Mouse (Mus musculus) MEL-GATA-1-ER (cell line): ENCODE measurements around the gene Olfr374.
A peak's percentile ranks its signal among the peaks of the same experiment; 100 is the strongest.
"Not testable (repeated sequence)": the region's sequence is repeated elsewhere in the genome, so short reads cannot be mapped to it uniquely, and the experiment has no call there.

Experiments used
- DNase-seq: peaks from one replicate; pipeline ENCODE4 v3.0.0-alpha.2; 2012; ENCODE audit warnings: low read depth; ENCODE audit errors: extremely low read depth

Gene Olfr374

DNA sequence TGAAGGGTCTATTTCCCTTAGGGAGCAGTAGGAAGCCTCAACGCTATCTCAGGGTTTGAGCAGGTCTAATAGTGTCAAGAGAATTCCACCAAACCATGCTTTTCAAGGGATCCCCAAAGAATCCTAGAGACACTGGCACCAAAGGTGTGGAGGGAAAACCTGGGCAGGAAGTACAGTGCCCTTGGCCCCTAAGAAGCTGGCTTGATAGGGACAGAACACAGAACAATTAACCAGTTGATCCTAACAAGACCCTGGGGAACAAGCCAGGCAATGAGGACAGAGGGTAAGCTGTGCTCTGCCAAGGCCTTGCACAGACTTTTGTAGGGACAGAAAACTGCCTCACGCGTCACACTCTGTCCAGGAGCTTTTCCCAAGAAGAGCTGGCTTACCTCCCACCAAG, at the start of gene Olfr374:
Gene Olfr374, plus strand, starts transcription at position 301 of the 400 bp plus-strand sequence.
- no peak for DNase-seq

DNA sequence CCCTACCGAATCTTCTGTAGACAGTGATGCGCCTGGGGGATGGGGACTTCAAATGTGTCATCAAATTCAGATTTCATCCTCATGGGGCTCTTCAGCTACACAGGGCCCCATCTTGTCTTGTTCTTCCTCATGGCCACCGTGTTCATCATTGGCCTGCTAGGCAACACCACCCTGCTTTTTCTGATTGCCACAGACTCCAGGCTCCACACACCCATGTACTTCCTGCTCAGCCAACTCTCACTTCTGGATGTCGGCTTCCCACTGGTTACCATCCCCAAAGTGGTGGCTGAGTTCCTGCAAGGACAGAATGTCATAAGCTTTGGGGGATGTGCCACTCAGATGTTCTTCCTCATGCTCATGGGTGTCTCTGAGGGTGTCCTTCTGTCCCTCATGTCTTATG, 49.2 kb upstream of the Olfr374 start:
- DNase-seq: not testable (repeated sequence)

DNA sequence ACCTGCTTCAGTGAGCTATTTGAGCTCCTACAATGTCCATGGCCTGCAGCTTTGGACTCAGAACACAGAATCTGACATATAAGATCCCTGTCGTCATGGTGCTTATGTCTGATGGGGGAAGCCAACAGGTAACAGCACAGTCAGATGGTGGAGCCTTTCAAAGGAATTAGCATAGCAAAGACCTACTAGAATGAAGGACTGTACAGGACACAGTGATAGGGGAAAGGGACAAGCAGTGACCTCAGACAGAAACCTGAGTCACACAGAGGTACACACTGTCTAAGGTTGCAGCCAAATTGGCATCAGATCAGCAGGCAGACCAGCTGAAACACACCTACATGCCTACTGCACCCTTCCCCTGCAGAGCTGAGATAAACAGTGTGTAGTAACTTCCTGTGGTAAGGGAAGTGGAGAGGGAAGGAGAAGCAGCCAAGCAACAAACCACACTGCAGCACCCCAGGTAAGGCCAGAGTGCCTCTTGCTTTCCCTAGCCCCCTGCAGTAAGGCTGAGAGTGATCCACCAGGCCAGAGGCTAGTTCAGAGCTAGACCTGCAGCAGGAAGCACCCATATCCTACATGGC, 39.9 kb upstream of the Olfr374 start:
- DNase-seq: not testable (repeated sequence)

DNA sequence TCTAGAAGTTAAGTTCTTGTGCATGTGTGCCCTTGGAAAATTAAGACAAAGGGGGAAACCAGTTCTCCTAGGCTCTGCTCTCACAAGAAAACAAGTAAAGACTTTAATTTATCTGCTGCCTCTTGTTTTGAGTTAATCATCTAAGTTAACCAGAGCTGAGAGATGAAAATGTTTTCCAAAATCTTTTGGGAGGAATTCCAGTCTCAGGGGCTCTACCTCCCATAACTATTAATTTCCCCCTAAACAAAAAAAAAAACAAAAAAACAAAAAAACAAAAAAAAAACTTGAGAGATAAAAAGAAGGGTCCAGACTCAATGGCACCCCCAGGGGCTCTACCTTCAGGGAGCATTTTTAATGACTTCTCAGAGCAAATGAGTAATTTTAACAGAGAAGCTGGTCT, 24.0 kb upstream of the Olfr374 start, which contains the start of gene Olfr373:
Gene Olfr373, plus strand, starts transcription at position 301 of the 400 bp plus-strand sequence.
- DNase-seq: not testable (repeated sequence)

DNA sequence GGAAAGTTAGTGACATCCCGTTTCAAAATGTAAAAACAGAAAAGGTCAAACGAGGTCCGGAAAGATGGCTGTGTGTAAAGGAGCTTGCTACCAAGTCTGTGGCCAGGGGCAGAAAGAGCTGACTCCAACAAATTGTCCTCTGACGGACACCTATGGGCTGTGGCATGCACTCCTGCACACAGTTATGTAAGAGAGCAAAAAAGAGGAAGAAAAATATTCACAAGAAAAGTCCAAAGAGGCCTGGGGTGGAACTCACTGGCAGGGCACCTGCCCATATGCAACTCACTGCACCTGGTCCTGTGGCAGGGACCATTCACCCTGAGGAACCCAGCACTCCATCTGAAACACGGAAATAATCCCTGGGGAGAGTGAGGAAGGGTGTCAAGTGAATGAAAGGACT, 22.1 kb upstream of the Olfr374 start:
- DNase-seq: no peak

DNA sequence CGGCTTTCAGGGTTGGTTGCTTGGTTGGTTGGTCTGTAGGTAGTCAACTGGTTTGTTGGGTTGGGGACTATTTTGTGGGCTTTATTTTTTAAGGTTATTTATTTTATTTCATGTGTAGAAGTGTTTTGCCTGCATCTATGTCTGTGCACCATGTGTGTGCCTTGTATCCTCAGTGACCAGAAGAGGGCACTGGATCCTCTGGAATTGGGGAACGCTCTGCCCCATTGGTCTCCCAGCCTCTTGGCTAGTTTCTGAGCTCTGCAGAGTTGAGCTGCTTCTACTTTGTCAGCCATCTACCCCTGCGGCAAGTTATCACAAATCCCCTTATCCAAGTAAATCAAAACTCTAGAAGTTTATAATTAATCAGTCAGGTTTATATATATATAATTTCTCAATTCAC, 19.2 kb upstream of the Olfr374 start:
- DNase-seq: not testable (repeated sequence)

DNA sequence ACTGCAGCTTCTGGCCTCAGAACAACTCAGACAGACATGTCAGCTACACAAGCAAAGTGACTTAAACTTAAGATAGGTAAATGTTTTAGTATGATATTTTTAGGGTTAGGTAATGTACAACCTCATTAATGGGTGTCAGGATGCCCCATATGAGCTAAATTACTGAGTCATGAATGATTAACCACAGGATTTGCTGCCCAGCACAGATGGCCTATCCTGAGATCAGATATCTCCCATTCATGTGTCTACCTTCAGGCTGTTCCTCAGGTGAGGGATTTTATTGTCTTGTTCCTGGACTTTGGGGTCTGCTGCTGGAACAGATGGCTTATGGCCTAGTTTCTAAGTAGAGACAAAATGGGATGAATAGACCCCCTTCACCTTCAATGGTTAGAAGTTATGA, 10.1 kb upstream of the Olfr374 start:
- DNase-seq: not testable (repeated sequence)

DNA sequence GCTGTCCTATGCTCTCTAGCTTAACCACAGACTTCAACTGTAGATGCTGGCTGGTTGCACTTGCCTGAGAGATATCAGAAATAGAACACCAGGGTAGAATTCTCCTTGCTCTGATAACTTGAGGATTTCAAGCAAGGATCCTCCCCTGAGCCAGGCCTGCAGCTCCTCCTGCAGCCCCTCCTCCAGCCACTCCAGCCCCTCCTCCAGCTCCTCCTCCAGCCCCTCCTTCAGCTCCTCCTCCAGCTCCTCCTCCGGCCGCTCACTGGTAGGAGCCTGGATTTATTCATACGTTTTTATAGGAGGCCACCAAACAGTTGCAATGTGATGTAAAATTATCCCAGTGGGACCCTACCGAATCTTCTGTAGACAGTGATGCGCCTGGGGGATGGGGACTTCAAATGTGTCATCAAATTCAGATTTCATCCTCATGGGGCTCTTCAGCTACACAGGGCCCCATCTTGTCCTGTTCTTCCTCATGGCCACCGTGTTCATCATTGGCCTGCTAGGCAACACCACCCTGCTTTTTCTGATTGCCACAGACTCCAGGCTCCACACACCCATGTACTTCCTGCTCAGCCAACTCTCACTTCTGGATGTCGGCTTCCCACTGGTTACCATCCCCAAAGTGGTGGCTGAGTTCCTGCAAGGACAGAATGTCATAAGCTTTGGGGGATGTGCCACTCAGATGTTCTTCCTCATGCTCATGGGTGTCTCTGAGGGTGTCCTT, 7.3 kb upstream of the Olfr374 start:
- peak; percentile 13 for DNase-seq

DNA sequence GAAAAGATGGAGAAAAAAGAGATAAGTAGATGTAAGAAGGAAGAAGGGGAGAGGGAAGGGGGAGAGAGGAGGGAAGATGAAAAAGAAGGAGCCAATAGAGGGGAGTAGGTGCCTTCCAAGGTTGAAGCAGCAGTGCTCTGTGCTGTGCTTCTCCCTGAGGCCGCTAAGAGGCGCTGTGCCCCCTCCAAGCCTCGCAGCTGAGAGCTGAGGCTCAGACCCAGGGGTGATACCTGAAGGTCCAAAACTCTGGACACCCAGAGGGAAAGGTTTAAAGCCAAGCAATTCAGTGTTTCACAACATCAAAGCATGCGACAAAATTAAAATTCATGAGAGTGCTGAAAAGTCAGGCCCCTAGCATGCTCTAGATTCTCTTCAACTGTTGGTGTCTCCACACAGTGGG, 1.7 kb upstream of the Olfr374 start:
- no peak for DNase-seq

DNA sequence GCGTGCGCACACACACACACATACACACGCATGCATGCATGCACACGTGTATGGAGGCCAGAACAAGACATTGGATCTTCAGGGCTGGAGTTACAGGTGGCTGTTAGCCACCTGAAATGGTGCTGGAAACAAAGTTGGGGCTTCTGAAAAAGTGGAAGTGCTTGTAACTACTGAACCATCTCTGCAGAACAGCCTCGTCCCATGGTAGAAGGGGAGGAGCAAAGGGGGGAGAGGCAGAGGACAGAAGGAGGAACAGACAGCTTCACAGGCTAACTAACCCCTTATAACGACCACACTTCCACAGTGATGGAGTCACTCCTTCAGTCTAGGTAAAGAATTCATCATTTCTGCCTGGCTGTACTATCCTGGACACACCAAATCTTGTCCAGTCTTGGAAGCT, 4.0 kb downstream of the Olfr374 start:
- DNase-seq: peak; percentile 87

DNA sequence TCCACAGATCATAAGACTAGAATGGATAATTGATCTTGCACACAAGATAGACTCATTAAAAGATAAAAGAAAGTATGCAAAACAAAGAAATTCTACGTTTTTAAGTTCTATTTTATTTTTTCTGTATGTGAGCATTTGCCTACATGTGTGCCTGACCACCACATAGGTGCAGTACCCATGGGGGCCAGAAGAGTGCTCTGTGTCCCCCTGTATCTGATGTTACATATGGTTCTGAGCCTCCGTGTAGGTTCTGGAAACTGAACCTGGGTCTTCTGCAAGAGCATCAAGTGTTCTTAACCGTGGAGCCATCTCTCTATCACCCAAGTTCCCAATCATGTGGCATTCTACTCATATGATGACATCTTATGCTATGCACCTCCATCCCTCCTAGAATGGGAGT, 5.6 kb downstream of the Olfr374 start:
- no peak for DNase-seq

DNA sequence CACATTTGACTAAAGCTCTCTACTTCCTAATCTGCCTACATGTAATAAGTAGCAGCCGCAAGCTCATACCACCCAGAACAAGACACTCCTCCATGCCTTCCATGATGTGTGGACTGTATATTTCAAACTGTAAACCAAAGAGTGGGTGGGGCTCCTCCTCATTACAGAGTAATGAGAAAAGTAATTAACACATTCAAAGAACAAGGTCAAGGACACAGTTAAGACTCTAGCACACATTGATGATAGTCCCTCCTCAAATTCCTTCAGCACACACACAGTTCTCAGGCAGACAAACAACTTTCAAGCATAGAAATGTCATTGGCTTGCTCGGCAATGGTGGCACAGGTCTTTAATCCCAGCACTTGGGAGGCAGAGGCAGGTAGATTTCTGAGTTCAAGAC, 8.4 kb downstream of the Olfr374 start:
- DNase-seq: no peak

DNA sequence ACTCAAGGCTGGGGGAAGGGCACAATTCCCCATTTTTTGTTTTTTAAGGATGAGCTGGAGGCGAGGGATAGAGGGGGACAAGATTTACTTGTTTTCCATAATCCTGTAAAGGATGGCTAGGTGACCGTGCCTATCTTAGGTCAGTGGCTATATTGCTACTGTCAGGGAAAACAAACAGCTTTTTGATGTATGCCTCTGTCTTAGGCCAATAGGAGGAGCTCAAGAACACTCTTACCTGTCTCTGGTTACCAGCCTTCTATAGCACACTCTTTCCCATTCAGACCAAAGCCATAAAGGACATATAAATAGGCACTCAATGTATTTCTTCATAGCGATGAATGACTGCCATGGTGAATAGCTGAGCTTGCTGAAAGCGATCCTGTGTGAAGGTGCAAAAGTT, 11.8 kb downstream of the Olfr374 start:
- no peak for DNase-seq

DNA sequence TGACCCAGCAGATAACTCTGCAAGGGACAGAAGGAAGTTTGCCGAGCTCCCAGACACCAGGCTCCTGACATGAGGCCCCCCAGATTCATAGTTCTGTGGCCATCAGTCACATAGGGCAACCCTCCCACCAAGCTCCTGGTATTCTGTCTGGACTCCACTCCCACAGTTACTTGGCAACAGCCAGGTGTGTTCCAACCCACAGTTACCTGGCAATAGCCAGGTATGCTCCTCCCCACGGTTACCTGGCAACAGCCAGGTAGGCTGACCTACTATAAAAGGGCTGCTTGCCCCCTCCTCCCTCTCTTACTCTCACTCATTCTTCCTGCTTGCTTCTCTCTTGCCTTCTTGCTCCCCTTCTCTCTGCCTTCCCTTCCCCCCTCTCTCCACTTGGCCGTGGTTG, 14.6 kb downstream of the Olfr374 start:
- DNase-seq: not testable (repeated sequence)

DNA sequence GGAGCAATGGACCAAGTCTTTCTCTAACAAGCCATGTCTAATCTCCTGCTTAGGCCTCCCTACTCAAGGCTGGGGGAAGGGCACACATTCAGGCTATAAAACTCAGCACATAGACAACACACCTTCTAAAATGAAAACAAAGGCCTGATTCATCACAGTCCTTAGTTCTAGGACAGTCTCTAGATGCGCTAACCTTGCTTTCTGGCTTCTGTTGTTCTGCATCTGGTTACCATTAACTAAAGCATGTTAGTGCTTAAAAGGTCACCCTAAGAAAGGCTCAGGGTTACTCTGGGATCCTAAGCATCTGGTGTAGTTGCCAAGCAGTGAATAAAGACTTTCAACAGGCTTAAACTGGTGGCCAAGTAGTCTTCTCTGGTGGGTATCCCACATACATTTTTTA, 15.2 kb downstream of the Olfr374 start:
- DNase-seq: no peak

DNA sequence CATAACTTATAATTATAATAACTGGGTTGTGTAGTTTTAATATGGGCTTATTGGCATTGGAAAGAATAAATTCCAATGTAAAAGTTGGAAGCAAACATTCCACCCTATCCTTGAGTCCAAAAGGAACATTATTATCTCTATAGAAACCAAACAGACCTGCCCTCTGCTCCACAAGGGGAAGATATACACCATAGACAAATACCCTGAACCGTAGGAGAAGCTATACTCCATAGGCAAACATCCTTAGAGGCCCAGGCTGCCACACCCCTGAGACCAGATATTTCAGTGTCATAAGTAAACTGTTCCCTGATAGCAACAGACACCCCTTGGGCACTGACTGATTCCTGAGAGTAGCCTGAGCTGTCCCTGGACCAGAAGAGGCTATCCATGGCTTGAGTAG, 21.0 kb downstream of the Olfr374 start:
- no peak for DNase-seq

DNA sequence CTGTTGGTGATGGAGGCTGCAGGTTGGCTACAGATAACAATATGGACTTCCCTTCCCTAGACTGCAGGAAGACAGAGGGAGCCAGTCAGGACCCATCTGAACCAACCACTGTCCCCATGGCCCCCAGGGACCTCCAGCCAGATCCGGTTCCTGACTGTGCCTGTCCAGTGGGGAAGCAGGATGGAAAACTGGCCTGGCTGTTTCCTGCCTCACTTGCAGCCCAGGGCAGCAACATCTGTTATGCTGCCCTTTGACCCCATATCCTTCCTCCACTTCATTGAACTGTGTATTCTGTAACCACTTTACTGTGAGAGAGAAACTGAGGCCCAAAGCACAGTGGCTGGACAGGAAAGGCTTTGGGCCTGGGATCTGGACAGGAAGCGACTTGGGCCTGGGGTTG, 24.4 kb downstream of the Olfr374 start:
- no peak for DNase-seq

DNA sequence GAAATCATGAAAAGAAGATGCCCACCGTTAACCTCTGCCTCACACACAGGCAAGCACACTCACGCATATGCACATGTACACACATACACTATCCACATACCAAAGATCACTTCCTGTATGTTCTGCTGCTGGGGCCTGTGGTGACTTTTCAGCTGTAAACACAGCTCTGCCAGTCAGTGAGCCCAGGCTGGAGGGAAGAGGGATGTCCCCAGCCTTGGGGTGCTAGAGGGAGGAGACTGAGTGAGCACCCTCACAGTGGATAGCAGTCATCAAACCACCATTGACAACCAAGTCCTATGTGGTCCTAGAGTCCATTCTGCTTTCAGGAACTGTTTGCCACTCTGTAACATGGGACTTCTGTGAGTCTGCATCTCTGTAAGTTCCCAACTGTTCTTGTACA, 25.1 kb downstream of the Olfr374 start:
- no peak for DNase-seq

DNA sequence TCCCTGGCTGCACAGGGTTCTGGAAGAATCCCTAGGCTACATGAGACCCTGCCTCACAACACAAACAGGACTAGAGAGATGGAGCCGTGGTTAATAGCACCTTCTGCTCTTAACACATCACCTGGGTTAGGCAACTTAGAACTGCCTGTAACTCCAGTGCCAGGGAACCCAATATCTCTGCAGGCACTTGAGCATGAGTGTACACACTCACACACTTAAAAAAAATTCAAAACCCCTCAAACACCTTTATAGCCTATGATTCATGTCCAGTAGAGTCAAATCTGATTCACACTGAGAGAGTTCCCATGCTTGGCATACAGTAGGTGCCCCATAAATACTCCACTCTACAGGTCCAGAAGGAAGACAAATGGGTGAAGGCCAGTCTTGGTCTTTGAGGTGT, 25.6 kb downstream of the Olfr374 start:
- no peak for DNase-seq

DNA sequence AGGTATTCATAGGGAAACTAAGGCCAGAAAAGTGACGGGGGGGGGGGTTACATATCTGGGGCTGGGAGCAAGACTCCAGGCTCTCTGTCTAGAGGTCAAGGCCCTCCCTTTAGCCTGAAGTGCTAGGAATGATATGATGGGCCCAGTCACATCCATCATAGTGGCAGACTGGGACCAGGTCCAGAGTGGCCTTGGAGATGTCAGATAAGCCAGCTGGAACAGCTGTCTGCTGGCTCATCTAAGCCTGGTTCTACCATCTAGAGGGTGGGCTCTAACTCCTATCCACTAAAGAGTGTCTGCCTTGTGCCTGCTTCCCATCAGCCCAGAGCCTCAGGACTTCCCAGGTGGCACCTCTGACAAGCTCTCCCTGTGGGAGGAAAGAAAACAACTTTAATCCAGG, 26.1 kb downstream of the Olfr374 start:
- DNase-seq: no peak

DNA sequence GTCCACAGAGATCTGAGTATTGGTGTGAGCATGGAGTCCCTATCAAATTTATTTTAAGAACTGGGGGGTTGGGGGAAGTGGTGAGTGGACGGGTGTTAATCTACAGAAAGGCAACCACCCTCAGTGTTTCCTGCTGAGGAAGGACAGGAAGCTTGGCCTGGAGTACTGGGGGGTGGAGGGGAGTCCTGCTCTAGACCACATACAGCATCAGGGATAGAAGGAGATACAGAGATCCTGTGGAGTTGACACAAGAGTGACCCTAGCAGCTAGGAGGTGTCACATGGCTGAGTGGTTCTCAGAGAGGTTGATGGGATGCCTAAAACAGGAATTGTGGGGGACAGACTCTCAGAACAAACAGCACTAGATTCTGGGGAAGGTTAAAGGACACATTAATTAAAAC, 26.7 kb downstream of the Olfr374 start:
- peak; percentile 51 for DNase-seq

DNA sequence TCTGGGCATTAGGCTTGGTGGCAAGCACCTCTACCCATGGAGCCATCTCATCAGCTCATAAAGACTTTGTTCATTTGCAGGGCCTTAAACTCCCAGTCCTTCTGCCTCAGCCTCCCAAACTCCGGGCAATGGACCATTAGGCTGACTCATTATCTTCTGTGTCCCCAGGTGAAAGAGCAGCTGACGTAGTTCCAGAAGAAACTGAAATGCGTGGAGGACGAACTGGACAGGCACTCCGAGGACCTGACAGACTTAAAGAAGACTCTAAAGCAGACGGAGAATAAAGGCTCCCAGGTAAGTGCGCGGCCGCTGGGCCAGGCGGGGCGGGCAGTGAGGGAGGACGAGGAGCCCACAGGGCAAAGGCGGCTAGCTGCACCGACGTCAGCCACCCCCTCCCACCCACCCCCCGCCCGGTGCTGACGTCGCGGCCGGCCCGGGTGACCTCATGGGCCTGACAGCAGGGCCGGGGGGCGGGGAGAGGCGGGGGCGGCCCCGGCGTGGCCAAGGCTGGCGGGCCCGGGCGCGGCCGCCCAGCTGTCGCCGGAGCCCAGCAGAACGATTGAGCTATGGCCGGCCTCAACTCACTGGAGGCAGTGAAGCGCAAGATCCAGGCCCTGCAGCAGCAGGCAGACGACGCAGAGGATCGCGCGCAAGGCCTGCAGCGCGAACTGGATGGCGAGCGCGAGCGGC, 28.1 kb downstream of the Olfr374 start, which contains the start of gene Tpm4:
Gene Tpm4, plus strand, starts transcription at position 220 of the 690 bp plus-strand sequence.
- DNase-seq: no peak
